Mouse (Mus musculus): ENCODE measurements around the gene Srprb. TPM values are rescaled to one million over a fixed set of nuclear protein-coding genes. Genes with fewer than 3 reads are reported as not detected.

The Srprb gene
- polyA plus RNA-seq, 1 experiment from 2014 or later: 55.5 TPM

Other genes starting within 250 kb of the Srprb start
- gene Slco2a1, start 213.4 kb downstream of the Srprb start, polyA plus RNA-seq (2016; fragmentation: Nextera tagmentation; extraction: Ambion mirVana): 0.56 and 0.79 TPM in 2 replicates
- 38.2 and 47.2 TPM in 2 replicates for gene Rab6b, start 90.3 kb downstream of the Srprb start, polyA plus RNA-seq (2016; fragmentation: Nextera tagmentation; extraction: Ambion mirVana)
- 1.7 and 5.3 TPM in 2 replicates for gene Gm20425, start 28.2 kb upstream of the Srprb start, polyA plus RNA-seq (2016; fragmentation: Nextera tagmentation; extraction: Ambion mirVana)
- 16.9 and 20.6 TPM in 2 replicates for gene Trf, start 28.3 kb upstream of the Srprb start, polyA plus RNA-seq (2016; fragmentation: Nextera tagmentation; extraction: Ambion mirVana)
- 2.5 and 3.0 TPM in 2 replicates for gene 1300017J02Rik, start 102.9 kb upstream of the Srprb start, polyA plus RNA-seq (2016; fragmentation: Nextera tagmentation; extraction: Ambion mirVana)
- 77.6 and 79.2 TPM in 2 replicates for gene Topbp1, start 103.1 kb upstream of the Srprb start, polyA plus RNA-seq (2016; fragmentation: Nextera tagmentation; extraction: Ambion mirVana)
- 100 and 111 TPM in 2 replicates for gene Cdv3, start 163.7 kb upstream of the Srprb start, polyA plus RNA-seq (2016; fragmentation: Nextera tagmentation; extraction: Ambion mirVana)

Measured in midbrain, embryonic 12.5 days (tissue).